Mouse (Mus musculus) embryonic fibroblast, embryonic 13.5 days (primary cell): ENCODE data around the gene Lrrc58. TPM values are rescaled to one million over a fixed set of nuclear protein-coding genes. Genes with fewer than 3 reads are reported as not detected.
A peak's percentile ranks its signal among the peaks of the same experiment; 100 is the strongest.

Source experiments
- H3K27ac ChIP-seq: 2 replicates; pipeline ENCODE4 v1.5.1; 2012; ENCODE audit warnings: low read length, control low read depth, inconsistent platforms; ENCODE audit not compliant: insufficient read depth
- H3K4me1 ChIP-seq: 2 replicates; pipeline ENCODE4 v1.6.1; 2011; ENCODE audit warnings: low read length; ENCODE audit not compliant: control insufficient read depth, insufficient read depth
- H3K4me3 ChIP-seq: 2 replicates; pipeline ENCODE4 v1.5.1; 2011; ENCODE audit warnings: mild to moderate bottlenecking, control low read depth, low read length; ENCODE audit not compliant: insufficient read depth
- CTCF ChIP-seq: IDR thresholded peaks from 2 replicates; pipeline ENCODE4 v1.5.1; 2011; ENCODE audit warnings: mild to moderate bottlenecking, control low read depth, low read length, moderate library complexity, borderline replicate concordance; ENCODE audit not compliant: insufficient read depth
- POLR2A ChIP-seq: IDR thresholded peaks from 2 replicates; pipeline ENCODE4 v1.6.1; 2011; ENCODE audit warnings: low read depth, mild to moderate bottlenecking, control low read depth, low read length, moderate library complexity
- polyA plus RNA-seq: library from polyadenylated mRNA; stranded (reverse); fragments of >200 nt; gene quantifications from 2 replicates; pipeline ENCODE4 v1.2.4, GENCODE M21; 2011; ENCODE audit warnings: low read depth; ENCODE audit not compliant: missing spikeins, insufficient read length

The Lrrc58 gene
- polyA plus RNA-seq, 1 experiment: 112 TPM

DNA sequence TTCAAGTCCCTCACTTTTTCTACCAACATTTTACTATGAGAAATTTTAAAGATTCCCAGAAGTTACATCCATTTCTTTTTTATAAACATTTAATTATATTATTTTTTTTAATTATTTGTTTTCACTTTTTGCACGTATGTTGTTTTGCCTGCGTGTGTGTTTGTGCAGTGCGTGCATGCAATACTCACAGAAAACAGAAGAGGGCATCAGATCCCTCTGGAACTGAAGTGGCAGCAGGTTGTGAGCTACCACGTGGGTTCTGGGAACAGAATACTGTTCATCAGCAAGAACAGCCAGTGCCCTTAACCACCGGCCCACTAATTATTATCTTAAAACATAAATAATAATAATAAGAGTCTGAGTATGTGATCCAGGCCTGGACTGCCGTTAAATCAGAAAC is 50.8 kb downstream of the Lrrc58 start:
- TF ChIP-seq CTCF (no peak), POLR2A (no peak)
- Histone ChIP-seq H3K4me1 (no peaks in the 10 kb centered on the region), H3K27ac (no peak overlapping the region), H3K4me3 (no peak overlapping the region)

DNA sequence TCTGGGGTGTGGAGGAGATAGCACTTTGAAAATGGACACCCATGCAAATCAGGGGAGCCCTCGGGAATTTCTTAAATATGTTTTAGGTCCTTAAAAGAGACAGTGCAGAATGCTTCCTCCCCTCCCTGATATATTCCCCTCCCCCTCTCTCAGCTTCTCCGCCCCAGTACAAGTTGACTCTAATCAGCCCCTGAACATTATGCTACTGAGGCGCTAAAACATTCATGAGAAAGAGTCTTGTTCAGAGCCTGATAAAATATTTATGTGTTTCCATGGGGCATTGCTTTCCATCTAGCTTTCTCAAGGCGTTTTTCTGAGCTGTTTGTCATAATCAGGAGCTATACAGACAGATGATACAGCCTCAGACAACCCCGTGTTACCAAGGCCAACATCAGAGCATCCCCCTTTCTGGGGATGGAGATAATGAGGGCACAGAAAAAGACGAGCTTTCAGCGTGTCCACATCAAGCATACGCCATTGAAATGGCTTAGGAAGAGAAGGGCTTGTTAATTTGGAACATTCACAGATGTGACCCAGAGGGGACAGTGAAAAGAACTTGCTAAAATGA is 52.7 kb downstream of the Lrrc58 start:
- Histone ChIP-seq H3K4me3 (no peak overlapping the region), H3K4me1 (no peaks in the 10 kb centered on the region), H3K27ac (no peak overlapping the region)
- no peak for TF ChIP-seq CTCF
- TF ChIP-seq POLR2A: no peak

DNA sequence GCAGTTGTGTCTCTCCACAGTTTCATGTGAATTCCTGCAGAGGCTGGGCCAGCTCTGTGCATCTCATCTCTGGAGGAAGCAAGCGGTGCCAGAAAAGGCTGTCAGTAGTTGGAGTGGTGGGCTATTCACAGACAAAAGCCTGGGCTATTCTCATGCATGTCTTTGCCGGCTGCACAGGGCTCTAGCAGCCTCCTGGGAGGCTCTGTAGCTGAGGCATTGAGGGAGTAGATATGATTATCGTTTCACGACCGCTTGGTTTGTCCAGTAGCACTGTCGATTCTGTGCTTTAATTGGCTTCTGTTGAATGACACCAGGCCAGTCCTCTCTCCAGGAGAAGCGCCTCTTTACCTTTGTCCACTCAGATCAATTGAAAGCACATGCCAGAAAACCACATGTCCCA is 57.9 kb downstream of the Lrrc58 start:
- no peak overlapping the region for H3K27ac ChIP-seq
- H3K4me3 ChIP-seq: no peak overlapping the region
- TF ChIP-seq CTCF: no peak
- no peak for TF ChIP-seq POLR2A

DNA sequence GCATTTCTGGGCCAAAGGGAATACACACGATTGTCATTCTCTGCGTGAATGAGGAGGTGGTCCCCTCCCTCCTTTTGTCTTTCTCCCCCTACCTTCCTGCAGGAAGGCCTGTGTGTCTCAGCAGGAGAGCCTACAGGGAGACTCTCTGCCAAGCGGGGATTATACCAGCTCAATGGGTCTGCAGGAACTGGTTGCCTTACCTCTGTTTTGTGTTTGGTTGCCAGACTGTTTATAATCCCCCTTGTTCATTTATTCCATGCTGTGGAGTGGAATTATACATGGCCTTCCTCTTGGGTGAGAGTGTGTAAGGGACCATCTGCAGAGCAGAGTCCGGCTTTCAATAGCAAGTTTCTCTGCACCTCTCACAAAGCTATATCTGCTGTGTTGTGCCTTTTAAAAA is 58.9 kb downstream of the Lrrc58 start:
- H3K4me3 ChIP-seq: no peak overlapping the region
- peaks cover 3% of the 10 kb centered on the region; the same call in 1 of the 2 replicates for H3K4me1 ChIP-seq
- TF ChIP-seq CTCF: no peak
- no peak for TF ChIP-seq POLR2A
- no peak overlapping the region for H3K27ac ChIP-seq

More for the DNA sequence above, 57.9 kb downstream of the Lrrc58 start:
- peaks cover 3% of the 10 kb centered on the region; the same call in 1 of the 2 replicates for H3K4me1 ChIP-seq

DNA sequence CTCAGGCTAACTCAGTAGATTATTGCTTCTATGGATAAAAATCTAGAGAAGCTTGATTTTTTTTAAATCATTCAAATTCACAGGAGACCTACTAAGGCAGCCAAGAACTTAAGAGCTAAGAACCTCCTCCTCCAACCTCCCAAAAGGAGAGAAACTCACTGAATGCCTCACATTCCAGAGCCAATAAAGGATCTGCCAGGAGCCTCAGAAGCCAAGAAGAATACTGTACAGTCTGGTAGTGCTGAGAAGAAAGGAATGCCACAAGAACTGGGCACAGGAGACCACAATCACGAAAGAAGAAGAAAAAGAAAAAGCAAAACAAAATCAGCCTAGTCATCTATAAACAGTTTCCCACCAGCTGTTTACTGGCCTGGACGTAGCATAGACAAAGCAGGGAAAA is 60.8 kb downstream of the Lrrc58 start:
- TF ChIP-seq POLR2A: no peak
- no peak for TF ChIP-seq CTCF
- Histone ChIP-seq H3K27ac (peak overlapping the region; percentile 73), H3K4me3 (no peak overlapping the region), H3K4me1 (peaks cover 3% of the 10 kb centered on the region; the same call in 1 of the 2 replicates)

DNA sequence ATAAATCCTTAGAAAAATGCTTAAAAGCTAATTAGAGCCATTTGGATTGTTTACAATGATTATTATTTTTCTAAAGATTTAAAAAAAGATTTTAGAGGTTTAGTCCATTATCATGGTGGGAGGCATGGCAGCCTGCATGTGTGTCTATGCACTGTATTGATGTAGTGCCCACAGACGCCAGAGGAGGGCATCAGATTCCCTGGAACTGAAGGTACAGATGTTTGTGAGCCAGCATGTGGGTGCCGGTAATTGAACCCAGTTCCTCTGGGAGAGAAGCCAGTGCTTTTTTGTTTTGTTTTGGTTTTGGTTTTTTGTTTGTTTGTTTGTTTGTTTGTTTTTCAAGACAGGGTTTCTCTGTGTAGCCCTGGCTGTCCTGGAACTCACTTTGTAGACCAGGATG is 61.4 kb downstream of the Lrrc58 start:
- no peak overlapping the region for H3K4me3 ChIP-seq
- no peak for TF ChIP-seq POLR2A
- no peak for TF ChIP-seq CTCF
- peak overlapping the region; percentile 53; the same call in 1 of the 2 replicates for H3K27ac ChIP-seq

DNA sequence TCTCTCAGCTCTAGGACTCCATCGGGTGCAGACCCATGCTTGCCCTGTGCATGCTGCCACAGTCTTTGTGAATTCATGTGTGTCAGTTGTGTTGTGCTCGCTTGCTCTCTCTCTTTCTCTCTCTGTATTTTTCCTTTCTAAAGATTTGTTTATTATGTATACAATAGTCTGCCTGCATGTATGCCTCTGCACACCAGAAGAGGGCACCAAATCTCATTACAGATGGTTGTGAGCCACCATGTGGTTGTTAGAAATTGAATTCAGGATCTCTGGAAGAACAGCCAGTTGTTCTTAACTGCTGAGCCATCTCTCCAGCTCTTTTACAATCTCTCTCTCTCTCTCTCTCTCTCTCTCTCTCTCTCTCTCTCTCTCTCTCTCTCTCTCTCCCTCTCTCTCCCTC is 66.7 kb downstream of the Lrrc58 start:
- peaks cover under 1% of the 10 kb centered on the region; the same call in 1 of the 2 replicates for H3K4me1 ChIP-seq
- no peak overlapping the region for H3K4me3 ChIP-seq
- no peak overlapping the region for H3K27ac ChIP-seq
- no peak for TF ChIP-seq POLR2A
- TF ChIP-seq CTCF: no peak

More for the DNA sequence above, 61.4 kb downstream of the Lrrc58 start:
- peaks cover 3% of the 10 kb centered on the region; the same call in 1 of the 2 replicates for H3K4me1 ChIP-seq

DNA sequence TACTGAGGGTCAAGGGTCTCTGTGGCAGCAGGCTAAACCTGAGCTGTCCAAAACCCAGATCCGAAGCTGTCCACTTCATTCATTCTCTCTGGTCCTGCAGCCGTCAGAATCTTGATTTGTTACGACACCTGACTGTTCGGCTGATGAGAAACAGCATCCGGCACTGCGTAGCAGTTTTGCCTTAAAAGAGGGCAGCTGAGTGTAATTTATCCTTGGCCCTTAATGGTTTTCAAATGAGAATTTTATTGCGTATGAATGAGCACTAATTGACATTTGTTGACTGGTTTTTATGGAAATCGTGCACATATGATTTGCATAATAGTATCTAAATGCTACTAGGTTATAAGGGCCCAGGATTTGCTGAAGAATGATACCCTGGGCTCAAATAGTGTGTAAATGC is 69.1 kb downstream of the Lrrc58 start:
- Histone ChIP-seq H3K4me3 (no peak overlapping the region), H3K4me1 (peaks cover 2% of the 10 kb centered on the region; the same call in 1 of the 2 replicates), H3K27ac (no peak overlapping the region)
- TF ChIP-seq CTCF (no peak), POLR2A (no peak)

Other genes starting within 250 kb of the Lrrc58 start
- gene Ndufb4, start 213.9 kb upstream of the Lrrc58 start, polyA plus RNA-seq: 54.2 and 80.9 TPM in 2 replicates
- gene Fstl1, start 91.5 kb upstream of the Lrrc58 start, polyA plus RNA-seq: 1,166 and 1,394 TPM in 2 replicates
- gene Gm36028, start 7.2 kb upstream of the Lrrc58 start, polyA plus RNA-seq: not detected in 2 replicates
- gene Gpr156, start 48.1 kb downstream of the Lrrc58 start, polyA plus RNA-seq: 0.13 and 0.30 TPM in 2 replicates
- 71.2 and 79.6 TPM in 2 replicates for gene Gsk3b, start 220.6 kb downstream of the Lrrc58 start, polyA plus RNA-seq